Mouse (Mus musculus): Measurements from ENCODE around the gene Dgki.

GRCm38 (mm10) chr6:37028841-37029240, 271.1 kb downstream of the Dgki start:
- TF ChIP-seq CTCF (IDR thresholded peaks at IDR 0.05; ENCODE audit: low read depth, low read length) (no peak), POLR2AphosphoS5 (IDR thresholded peaks at IDR 0.05; ENCODE audit: insufficient replicate concordance, low read depth, low read length) (no peak), GATA1 (IDR thresholded peaks at IDR 0.05; ENCODE audit: borderline replicate concordance, low read length) (no peak), TAL1 (conservative IDR thresholded peaks at IDR 0.05; ENCODE audit: low read depth, low read length) (no peak)
